Mouse (Mus musculus) kidney, adult 2 months (tissue): ENCODE measurements at regions not wholly inside any gene's neighbourhood (a gene's known extent, or its start where the extent isn't known, plus 50 kb on each side); places are given as distances from the start of the nearest gene placed in this dataset.

Experiments used
- CTCF ChIP-seq: fragments of 200-500 bp; conservative IDR thresholded peaks from 2 replicates; pipeline ENCODE4 v1.5.1; 2011; ENCODE audit warnings: low read depth, mild to moderate bottlenecking, control low read depth, low read length, moderate library complexity, mixed read lengths; ENCODE audit not compliant: insufficient read depth, insufficient read length
- POLR2A ChIP-seq: fragments of 200-500 bp; IDR thresholded peaks from one replicate; pipeline ENCODE4 v1.6.1; 2011; ENCODE audit warnings: low read depth, low read length, control low read depth

DNA sequence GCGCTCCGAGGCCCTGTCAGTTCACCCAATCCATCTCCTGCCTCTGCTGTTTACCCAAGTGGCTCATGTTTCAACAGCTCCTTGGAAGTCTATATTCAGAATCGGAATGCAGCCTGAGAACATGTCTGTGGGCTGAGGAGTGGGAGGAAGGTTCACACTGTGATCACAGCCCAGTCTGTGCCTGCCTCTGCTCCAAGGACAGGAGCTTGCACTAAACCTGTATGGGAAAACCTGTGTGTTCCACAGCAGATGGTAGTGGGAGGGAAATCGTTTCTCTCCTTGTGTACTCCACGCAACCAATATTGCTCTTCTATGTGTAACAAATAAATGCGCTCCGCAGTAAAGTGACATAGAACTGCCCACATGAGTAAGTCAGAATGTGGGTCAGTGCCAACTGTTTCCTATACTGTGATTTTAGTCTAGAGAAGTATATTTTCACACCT, 514.0 kb upstream of the Epha7 start:
- TF ChIP-seq POLR2A (no peak), CTCF (no peak)
